Mouse (Mus musculus): ENCODE measurements around the gene Olfr1368. TPM values are rescaled to one million over a fixed set of nuclear protein-coding genes. Genes with fewer than 3 reads are reported as not detected.
"Not testable (repeated sequence)": the region's sequence is repeated elsewhere in the genome, so short reads cannot be mapped to it uniquely, and the experiment has no call there.

Gene Olfr1368
- total and polyA plus RNA-seq, 2 experiments from 2014 or later = not detected

DNA sequence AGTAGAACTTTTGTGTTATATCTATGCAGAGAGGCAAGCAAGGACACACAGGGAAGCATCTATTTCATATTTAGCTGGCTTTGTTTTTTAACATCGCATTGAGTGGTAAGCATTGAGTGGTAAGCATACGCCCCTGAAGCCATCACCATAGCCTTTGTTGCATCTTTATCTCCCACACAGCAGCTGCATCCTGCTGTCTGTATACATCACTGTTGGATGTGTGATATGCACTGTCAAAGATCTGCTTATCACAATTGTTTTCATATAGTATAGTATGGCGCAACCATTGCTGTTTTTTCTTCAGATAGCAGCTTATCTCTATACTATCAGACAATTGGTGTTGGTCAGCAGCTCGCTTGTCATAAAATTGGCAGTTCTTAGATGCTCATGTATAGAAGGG is 31.5 kb downstream of the Olfr1368 start:
- ATAC-seq (ENCODE audit: insufficient read depth, low read depth) (no peak), DNase-seq (ENCODE audit: low spot score) (no peak)
- Histone ChIP-seq H3K4me3 (ENCODE audit: low read depth, low read length) (no peak overlapping the region), H3K4me1 (ENCODE audit: control insufficient read depth, insufficient read depth) (no peaks in the 10 kb centered on the region), H3K4me2 (ENCODE audit: low read depth, low read length) (no peak overlapping the region), H3K27me3 (ENCODE audit: control insufficient read depth, insufficient read depth, low read length) (no peaks in the 10 kb centered on the region), H3K9me3 (replicated peaks; ENCODE audit: control insufficient read depth, low read length) (no peaks in the 10 kb centered on the region), H3K36me3 (replicated peaks; ENCODE audit: control insufficient read depth, insufficient read depth, low read length) (no peaks in the 10 kb centered on the region), H3K9ac (replicated peaks; ENCODE audit: low read depth, low read length) (no peak overlapping the region), H3K27ac (ENCODE audit: low read depth) (no peak overlapping the region)
- 54% methylated on average over 4 of the region's 4 CpGs for WGBS
- no peak for TF ChIP-seq CTCF (IDR thresholded peaks at IDR 0.05; ENCODE audit: low read depth)
- no peak for TF ChIP-seq EP300 (IDR thresholded peaks at IDR 0.05; ENCODE audit: low read depth)

DNA sequence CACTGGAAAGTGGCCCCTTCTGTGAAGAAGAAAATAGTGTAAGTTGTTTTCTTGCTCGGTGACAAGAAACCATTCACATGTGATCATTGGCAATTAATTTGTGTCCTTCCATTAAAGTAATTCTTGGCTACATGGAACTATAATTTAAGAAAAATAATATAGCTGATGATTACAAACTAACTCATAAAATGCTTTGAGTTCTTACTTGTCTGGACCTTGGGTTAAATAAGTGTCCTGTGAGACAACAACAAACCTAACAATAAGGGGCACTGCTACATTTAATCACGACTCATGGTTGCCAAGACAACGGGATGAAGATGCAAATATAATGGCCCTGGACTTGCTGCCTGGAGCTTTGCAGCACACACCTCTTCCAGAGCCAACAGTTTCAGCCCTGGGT is 34.5 kb downstream of the Olfr1368 start, which contains the start of gene Olfr1369-ps1:
Gene Olfr1369-ps1 (plus strand): TSS at position 301 of the 400 bp plus-strand sequence.
- not testable (repeated sequence) for H3K9me3 ChIP-seq (replicated peaks; ENCODE audit: control insufficient read depth, low read length); H3K9ac ChIP-seq (replicated peaks; ENCODE audit: low read depth, low read length); DNase-seq (ENCODE audit: low spot score); H3K4me1 ChIP-seq (ENCODE audit: control insufficient read depth, insufficient read depth); H3K27ac ChIP-seq (ENCODE audit: low read depth); H3K4me3 ChIP-seq (ENCODE audit: low read depth, low read length); H3K36me3 ChIP-seq (replicated peaks; ENCODE audit: control insufficient read depth, insufficient read depth, low read length); H3K27me3 ChIP-seq (ENCODE audit: control insufficient read depth, insufficient read depth, low read length); H3K4me2 ChIP-seq (ENCODE audit: low read depth, low read length); ATAC-seq (ENCODE audit: insufficient read depth, low read depth)
- WGBS = 70% methylated on average over 3 of the region's 3 CpGs

DNA sequence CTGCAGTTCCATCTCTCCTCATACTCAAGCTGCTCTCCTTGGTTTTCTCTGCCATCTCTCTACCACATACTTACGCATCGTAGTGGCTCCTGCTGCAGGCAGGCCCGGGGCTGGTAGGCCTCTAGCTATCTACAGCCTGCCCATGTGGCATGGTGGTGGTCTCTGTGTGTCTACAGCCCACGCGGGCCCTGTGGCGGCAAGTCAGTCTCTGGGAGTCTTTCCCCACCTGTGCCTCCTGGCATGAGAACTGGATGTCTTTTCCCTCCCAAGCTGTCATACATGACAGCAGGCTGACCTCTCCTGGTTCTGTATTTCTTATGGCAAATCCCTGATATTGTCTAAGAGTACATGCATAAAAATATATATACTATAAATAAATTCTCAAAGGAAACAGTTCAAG is 35.2 kb downstream of the Olfr1368 start:
- Histone ChIP-seq H3K36me3 (replicated peaks; ENCODE audit: control insufficient read depth, insufficient read depth, low read length) (no peaks in the 10 kb centered on the region), H3K9ac (replicated peaks; ENCODE audit: low read depth, low read length) (no peak overlapping the region), H3K27me3 (ENCODE audit: control insufficient read depth, insufficient read depth, low read length) (no peaks in the 10 kb centered on the region), H3K4me2 (ENCODE audit: low read depth, low read length) (no peak overlapping the region), H3K4me1 (ENCODE audit: control insufficient read depth, insufficient read depth) (no peaks in the 10 kb centered on the region), H3K9me3 (replicated peaks; ENCODE audit: control insufficient read depth, low read length) (no peaks in the 10 kb centered on the region), H3K27ac (ENCODE audit: low read depth) (no peak overlapping the region), H3K4me3 (ENCODE audit: low read depth, low read length) (no peak overlapping the region)
- DNase-seq (ENCODE audit: low spot score) (no peak), ATAC-seq (ENCODE audit: insufficient read depth, low read depth) (no peak)
- no peak for TF ChIP-seq EP300 (IDR thresholded peaks at IDR 0.05; ENCODE audit: low read depth)
- TF ChIP-seq CTCF (IDR thresholded peaks at IDR 0.05; ENCODE audit: low read depth) = no peak
- 87% methylated on average over 6 of the region's 6 CpGs for WGBS

DNA sequence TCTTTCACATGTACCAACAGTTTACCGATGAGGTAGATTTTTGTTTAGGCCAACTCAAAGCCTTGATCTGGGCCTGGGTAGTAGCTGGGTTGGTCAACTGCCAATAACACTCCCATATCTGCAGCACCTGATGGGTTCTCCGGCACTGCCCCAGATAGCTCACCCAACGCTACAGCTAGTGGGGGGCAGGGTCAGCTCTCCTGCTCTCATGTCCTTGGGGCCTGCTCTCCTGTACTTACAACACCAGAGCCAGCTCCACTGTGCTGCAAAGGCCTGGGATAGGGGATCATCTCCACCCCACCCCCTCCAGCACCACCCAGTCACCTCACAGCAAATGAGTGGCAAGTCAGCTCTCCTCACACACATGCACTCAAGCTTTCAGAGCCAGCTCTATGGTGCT is 35.9 kb downstream of the Olfr1368 start:
- WGBS = 48% methylated on average over 3 of the region's 3 CpGs
- H3K27ac ChIP-seq (ENCODE audit: low read depth) = no peak overlapping the region
- H3K27me3 ChIP-seq (ENCODE audit: control insufficient read depth, insufficient read depth, low read length) = no peaks in the 10 kb centered on the region
- no peak overlapping the region for H3K9ac ChIP-seq (replicated peaks; ENCODE audit: low read depth, low read length)
- no peaks in the 10 kb centered on the region for H3K9me3 ChIP-seq (replicated peaks; ENCODE audit: control insufficient read depth, low read length)
- H3K4me1 ChIP-seq (ENCODE audit: control insufficient read depth, insufficient read depth) = no peaks in the 10 kb centered on the region
- TF ChIP-seq EP300 (IDR thresholded peaks at IDR 0.05; ENCODE audit: low read depth) (no peak), CTCF (IDR thresholded peaks at IDR 0.05; ENCODE audit: low read depth) (no peak)
- ATAC-seq (ENCODE audit: insufficient read depth, low read depth) (peak; percentile 20; the same call in 1 of the 2 replicates), DNase-seq (ENCODE audit: low spot score) (no peak)
- H3K4me2 ChIP-seq (ENCODE audit: low read depth, low read length) = no peak overlapping the region
- H3K36me3 ChIP-seq (replicated peaks; ENCODE audit: control insufficient read depth, insufficient read depth, low read length) = no peaks in the 10 kb centered on the region
- no peak overlapping the region for H3K4me3 ChIP-seq (ENCODE audit: low read depth, low read length)

Other genes with a start within 250 kb of the Olfr1368 start
- gene Olfr1370, start 70.9 kb downstream of the Olfr1368 start, total RNA-seq (2014; rRNA removed; ENCODE audit: low replicate concordance) = not detected in 2 replicates
- not detected in 2 replicates for gene Olfr1370, start 70.9 kb downstream of the Olfr1368 start, polyA plus RNA-seq (2015; fragmentation: Nextera tagmentation; extraction: Ambion mirVana)
- not detected in 2 replicates for gene Olfr1369-ps1, start 34.4 kb downstream of the Olfr1368 start, total RNA-seq (2014; rRNA removed; ENCODE audit: low replicate concordance)
- gene Olfr1369-ps1, start 34.4 kb downstream of the Olfr1368 start, polyA plus RNA-seq (2015; fragmentation: Nextera tagmentation; extraction: Ambion mirVana) = not detected in 2 replicates
- not detected in 2 replicates for gene Olfr263, start 16.2 kb downstream of the Olfr1368 start, total RNA-seq (2014; rRNA removed; ENCODE audit: low replicate concordance)
- not detected in 2 replicates for gene Olfr263, start 16.2 kb downstream of the Olfr1368 start, polyA plus RNA-seq (2015; fragmentation: Nextera tagmentation; extraction: Ambion mirVana)
- 54.7 and 58.2 TPM in 2 replicates for gene Trim27, start 33.6 kb upstream of the Olfr1368 start, total RNA-seq (2014; rRNA removed; ENCODE audit: low replicate concordance)
- 33.0 and 35.3 TPM in 2 replicates for gene Trim27, start 33.6 kb upstream of the Olfr1368 start, polyA plus RNA-seq (2015; fragmentation: Nextera tagmentation; extraction: Ambion mirVana)
- gene Gpx5, start 146.9 kb upstream of the Olfr1368 start, total RNA-seq (2014; rRNA removed; ENCODE audit: low replicate concordance) = not detected in 2 replicates
- gene Gpx5, start 146.9 kb upstream of the Olfr1368 start, polyA plus RNA-seq (2015; fragmentation: Nextera tagmentation; extraction: Ambion mirVana) = not detected in 2 replicates
- gene Gpx6, start 166.3 kb upstream of the Olfr1368 start, total RNA-seq (2014; rRNA removed; ENCODE audit: low replicate concordance) = not detected in 2 replicates
- gene Gpx6, start 166.3 kb upstream of the Olfr1368 start, polyA plus RNA-seq (2015; fragmentation: Nextera tagmentation; extraction: Ambion mirVana) = not detected in 2 replicates
- gene Olfr1367, start 201.0 kb upstream of the Olfr1368 start, total RNA-seq (2014; rRNA removed; ENCODE audit: low replicate concordance) = not detected in 2 replicates
- not detected in 2 replicates for gene Olfr1367, start 201.0 kb upstream of the Olfr1368 start, polyA plus RNA-seq (2015; fragmentation: Nextera tagmentation; extraction: Ambion mirVana)
- gene Zscan12, start 217.0 kb upstream of the Olfr1368 start, total RNA-seq (2014; rRNA removed; ENCODE audit: low replicate concordance) = 3.6 and 7.8 TPM in 2 replicates
- 5.2 TPM in 2 replicates for gene Zscan12, start 217.0 kb upstream of the Olfr1368 start, polyA plus RNA-seq (2015; fragmentation: Nextera tagmentation; extraction: Ambion mirVana)

Data from heart, postnatal 0 days (tissue).